Mouse (Mus musculus) MEL-GATA-1-ER (cell line): ENCODE data around the gene Wdr93.
A peak's percentile ranks its signal among the peaks of the same experiment; 100 is the strongest.

Experiments used
- DNase-seq: peaks from one replicate; pipeline ENCODE4 v3.0.0-alpha.2; 2012; ENCODE audit warnings: low read depth; ENCODE audit errors: extremely low read depth

Gene Wdr93

DNA sequence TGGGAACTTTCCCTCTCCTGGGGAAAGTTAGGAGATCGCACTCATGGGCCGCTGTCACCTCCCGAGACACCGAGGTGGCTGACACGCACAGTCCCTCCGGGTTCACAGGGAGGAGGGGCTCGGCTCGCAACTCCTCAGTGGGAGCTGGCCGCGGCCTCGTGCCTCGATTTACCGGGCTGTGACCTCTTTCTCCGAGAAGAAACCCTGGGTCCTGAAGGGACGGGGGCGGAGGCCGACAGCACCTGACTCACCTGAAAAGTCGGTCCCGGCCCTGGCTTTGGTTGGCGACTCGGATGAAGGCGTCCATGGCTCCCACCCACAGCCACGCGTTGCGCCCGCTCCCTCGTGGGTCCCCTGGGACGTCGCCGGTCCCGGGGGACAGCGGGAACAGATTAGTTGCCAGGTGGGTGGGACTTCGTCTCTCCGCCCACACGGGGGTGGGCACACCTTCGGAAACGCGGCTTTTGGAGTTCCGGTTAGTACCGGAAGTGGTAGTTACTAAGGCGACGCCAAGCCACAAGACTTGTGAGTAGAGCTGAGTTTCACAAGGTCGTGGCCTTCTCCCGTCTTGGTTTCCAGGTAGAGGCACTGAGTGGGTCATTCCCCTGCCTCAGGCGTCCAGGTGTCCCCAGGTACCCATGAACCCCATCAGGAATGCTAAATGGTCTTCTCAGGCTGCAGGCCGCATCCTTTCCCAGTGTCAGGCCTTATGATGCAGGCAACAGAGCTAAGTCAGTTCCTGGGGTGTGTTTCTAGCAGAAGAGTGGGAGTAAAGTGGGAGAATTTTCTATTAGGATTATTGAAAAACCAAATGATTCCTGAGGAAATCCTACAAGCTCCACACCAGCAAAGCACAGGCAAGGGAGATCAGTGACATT is at the start of gene Wdr93, which contains the start of gene Pex11a:
Gene Wdr93 (plus strand): TSS at position 505 of the 878 bp plus-strand sequence.
Gene Pex11a (minus strand): TSS at position 473 of the 878 bp plus-strand sequence.
- DNase-seq: peak; percentile 68

DNA sequence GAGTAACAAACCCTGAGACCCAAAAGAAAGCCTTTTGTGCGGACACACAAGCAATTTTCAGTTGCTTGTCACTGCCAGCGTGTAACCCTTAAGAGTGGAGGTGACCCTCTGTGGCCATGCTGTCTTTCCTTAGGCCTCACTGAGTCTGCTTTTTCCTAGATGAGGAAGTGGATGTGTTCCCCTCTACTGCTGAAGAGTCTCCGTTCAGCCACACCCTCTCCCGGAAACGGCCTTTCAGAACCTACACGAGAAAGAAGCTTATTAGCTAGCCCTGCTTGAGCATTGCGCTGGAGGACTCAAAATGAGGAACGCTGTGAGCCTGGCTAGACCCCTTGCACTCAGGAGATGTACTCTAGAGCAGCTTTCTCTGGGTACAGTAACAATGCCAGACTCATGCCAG is 46.5 kb upstream of the Wdr93 start:
- peak; percentile 77 for DNase-seq

GRCm38 (mm10) chr7:79702755-79703154 is 40.2 kb upstream of the Wdr93 start:
- no peak for DNase-seq

DNA sequence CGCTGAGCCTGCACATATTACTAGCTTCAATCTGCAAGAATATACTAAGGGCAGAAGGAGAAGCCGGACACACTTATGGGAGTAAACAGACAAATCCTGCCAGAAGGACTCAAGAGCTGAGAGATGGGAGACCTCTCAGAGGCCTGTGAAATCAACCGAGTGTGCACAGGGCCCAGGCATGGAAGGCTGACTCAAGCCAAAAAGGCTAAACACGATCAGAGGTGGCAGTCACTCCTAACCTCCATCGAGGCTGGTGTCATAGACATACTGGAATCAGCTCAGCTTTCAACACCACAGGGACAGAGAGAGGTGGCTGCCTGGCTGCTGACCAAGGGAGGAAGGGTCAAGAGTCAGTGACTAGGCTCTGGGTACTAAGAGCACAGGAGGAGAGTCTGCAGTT is 37.8 kb upstream of the Wdr93 start:
- no peak for DNase-seq

DNA sequence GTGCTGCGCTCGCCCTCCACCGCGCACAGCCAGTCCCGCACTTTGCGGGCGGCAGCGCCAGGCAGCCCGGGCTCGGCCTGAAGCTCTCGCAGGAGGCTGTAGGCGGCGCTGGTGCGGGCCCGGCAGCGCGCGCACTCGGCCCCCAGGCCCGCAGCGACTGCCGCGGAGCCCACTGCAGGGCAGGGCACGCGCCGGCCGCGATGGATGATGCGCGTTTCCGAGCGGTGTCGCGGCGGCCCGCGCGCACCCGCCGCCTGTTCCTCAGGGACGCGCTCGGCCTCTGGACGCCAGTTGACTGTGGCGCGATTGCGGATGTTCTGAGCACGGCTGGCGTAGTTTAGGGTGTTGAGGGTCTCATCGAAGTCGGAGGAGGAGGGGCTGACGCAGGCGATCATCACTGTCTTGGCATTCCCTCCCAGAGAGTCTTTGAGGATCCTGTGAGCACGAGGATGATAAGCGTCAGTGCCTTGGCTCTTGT is 32.8 kb upstream of the Wdr93 start:
- no peak for DNase-seq

DNA sequence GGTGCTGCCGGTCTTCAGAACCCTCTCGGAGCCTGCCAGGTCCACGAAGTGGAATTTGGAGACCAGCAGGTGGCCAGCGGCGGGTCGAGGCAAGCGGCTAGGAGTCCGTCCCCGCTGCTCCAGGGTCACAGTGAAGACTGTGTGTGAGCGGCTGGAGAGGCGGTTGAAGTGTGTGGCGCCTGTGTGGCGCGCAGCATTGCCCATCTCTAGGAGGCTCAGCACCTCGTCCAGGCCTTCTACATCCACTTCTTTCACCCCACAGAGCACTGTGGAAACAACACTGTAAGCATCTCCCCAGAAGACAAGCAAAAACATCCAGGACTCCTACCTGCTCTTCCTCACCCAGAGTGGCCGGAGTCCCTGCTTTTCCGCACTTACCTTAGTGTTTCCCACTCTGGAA is 32.1 kb upstream of the Wdr93 start:
- no peak for DNase-seq

DNA sequence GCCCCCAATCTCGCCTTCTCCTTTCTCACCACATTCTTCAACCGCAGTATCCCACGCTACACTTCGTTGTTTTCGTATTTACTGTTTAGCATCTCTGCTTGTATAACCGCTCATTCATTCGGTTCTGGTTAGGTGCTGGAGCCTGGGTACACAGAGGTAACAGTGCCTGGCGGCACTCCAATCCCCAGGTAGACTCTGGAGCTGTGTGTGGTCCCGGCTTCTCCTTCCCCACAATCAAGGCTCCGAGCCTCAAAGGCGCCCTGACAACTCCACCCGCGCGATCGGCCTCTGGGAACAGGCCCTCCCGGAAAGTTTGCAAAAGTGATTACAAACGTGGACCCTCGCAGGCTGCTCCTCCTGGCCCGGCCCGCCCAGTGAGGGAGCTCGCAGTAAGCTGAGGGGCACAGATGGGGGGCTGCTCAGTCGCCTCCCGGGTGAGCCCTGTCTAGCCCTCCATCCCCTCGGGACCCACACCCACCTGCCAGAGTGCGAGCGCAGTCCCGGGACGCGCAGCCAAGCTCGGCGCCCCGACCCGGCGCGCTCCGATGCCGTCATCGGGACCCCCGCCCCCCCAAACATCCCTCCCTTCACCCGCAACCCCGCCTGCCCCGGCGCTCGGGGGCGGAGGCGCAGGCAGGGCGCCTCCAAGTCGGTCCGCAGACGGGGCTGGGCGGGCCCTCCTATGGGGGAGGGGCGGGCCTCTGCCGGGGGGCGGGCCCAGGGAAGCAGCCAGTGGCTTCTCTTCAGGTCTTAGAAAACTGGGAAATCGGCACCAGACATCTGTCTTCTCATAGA is 27.6 kb upstream of the Wdr93 start, which contains the start of gene Kif7:
Gene Kif7 (minus strand): TSS at position 534 of the 795 bp plus-strand sequence.
- DNase-seq: peak; percentile 53

- DNase-seq: no peak
Observed at GRCm38 (mm10) chr7:79721386-79721977, 21.5 kb upstream of the Wdr93 start.

DNA sequence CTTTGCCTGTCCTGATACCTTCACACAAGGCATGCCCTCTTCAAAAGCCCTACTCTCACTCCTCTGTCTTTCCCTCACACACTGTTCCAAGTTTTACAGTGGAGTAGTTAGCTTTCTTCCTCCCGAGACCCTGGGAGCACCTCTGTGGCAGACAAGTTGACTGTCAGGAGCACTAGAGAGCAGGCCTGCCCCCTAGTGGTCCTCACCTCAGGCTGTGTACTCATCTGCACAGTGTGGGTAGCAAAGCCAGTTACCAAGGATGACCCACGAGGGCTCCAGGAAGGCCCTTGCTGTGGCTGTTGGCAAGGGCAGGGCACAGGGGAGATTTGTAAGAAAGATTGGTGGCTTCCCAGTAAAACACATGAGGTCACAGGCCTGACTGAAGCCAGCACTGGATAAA is 15.9 kb upstream of the Wdr93 start:
- peak; percentile 47 for DNase-seq

GRCm38 (mm10) chr7:79728219-79728618 is 14.7 kb upstream of the Wdr93 start:
- DNase-seq: peak; percentile 79

DNA sequence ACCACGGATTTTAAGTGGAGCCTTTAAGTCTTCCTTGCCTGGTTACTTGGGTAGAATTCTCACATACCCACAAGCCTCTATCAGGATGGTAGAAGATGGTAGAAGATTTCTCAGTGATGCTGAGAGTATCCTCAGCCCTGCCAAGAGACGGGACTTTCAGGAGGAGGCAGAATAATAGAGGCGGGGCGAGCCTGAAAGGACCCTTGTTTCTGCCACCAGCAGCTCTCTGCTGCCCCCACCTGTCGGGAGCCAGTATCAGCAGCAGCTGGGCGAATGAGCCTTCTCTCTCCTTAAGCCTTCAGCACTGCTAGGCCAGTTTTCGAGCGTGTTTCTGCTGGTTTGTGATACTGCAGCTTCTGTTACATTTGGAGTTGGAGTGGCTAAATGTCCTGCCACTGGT is 13.8 kb upstream of the Wdr93 start:
- peak; percentile 59 for DNase-seq

GRCm38 (mm10) chr7:79729743-79730370 is 13.1 kb upstream of the Wdr93 start:
- DNase-seq: no peak

DNA sequence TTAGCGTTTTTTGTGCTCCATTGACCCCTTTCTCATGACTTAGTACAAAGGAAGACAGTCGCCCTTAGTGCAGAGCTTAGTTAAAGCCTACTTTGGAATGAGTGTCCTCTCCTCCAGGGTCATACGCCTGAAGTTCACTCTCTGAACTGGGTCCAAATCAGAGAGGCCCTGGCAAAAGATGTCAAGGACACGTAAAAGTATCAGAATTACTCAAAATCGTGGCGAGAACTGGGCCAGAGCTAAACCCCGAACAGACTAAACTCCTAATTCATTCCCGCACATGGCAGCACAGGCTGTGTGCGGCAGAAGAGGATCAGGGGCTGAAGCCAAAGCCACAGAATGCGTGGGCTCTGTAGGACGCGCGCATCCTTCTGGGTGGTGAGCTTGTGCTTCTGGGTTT is 11.5 kb upstream of the Wdr93 start:
- DNase-seq: no peak

DNA sequence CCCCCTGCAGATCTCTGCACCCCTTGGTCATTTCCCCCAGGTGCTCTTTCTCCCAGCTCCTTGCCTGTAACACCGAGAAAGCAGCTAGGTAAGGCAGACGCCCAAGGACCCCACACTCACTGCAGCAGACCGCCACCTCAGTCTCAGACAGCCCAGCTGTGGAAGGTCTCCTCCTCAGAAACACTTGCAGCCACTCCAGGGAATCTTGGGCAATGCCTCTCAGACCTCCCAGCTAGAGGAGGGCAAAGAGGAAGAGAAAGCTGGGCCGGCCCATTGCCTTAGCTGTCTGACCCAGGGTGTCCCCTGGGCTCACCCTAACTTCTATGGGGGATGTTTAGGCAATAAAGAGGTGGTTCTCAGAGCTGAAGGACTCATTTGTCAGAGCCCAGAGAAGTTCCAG is 10.3 kb upstream of the Wdr93 start, which contains the start of gene Plin1:
Gene Plin1 (minus strand): TSS at position 282 of the 400 bp plus-strand sequence.
- DNase-seq: no peak

- DNase-seq: no peak
Observed at GRCm38 (mm10) chr7:79734563-79734962, 8.4 kb upstream of the Wdr93 start.

- DNase-seq: no peak
Observed at GRCm38 (mm10) chr7:79736511-79736910, 6.5 kb upstream of the Wdr93 start.

- no peak for DNase-seq
Observed at GRCm38 (mm10) chr7:79738913-79739312, 4.0 kb upstream of the Wdr93 start.

GRCm38 (mm10) chr7:79740279-79740678 is 2.7 kb upstream of the Wdr93 start:
- no peak for DNase-seq

- DNase-seq: no peak
Observed at GRCm38 (mm10) chr7:79742277-79742658, 695 bp upstream of the Wdr93 start.

- DNase-seq: no peak
Observed at GRCm38 (mm10) chr7:79744051-79744450, 1.1 kb downstream of the Wdr93 start.

- peak; percentile 82 for DNase-seq
Observed at GRCm38 (mm10) chr7:79744585-79744984, 1.6 kb downstream of the Wdr93 start.
